Mouse (Mus musculus) cerebellum, postnatal 36 days (tissue): ENCODE measurements around the gene Tmc2.

Experiments used
- DNase-seq, 2 experiments: peaks; one replicate each; pipeline ENCODE4 v3.0.0; 2021 to 2022; ENCODE audit warnings: mixed read lengths in 2 of 2

The Tmc2 gene

DNA sequence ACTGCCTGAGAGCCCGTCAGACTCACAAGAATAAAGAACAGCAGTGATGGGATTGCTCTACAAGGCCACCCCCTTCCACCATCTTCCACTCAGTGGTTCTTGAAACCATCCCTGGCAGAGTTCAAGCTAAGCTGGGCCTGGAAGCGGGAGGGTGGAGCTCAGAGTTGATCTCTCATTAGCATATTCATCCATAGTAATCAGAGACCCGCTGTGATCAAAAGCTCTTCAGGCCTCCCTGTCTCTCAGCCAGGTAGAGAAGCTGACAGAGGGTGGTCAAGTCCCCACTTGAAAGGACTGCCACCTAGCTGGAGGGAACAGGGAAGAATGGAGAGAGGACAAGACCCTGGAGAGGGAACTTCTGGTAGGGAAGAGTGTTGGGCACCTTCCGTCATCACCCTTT, 108.0 kb downstream of the Tmc2 start:
- no peak for DNase-seq
